Mouse (Mus musculus) layer of hippocampus, adult 2 months (tissue): ENCODE measurements at regions not wholly inside any gene's neighbourhood (a gene's known extent, or its start where the extent isn't known, plus 50 kb on each side); places are given as distances from the start of the nearest gene placed in this dataset.
A peak's percentile ranks its signal among the peaks of the same experiment; 100 is the strongest.

Experiments used
- DNase-seq, 2 experiments: peaks; one replicate each; pipeline ENCODE4 v3.0.0; 2022; ENCODE audit warnings: low spot score in 2 of 2
- H3K27ac ChIP-seq: fragments of 200-600 bp; 2 replicates; pipeline ENCODE4 v1.8.1; 2022
- H3K4me3 ChIP-seq: fragments of 200-600 bp; 2 replicates; pipeline ENCODE4 v1.8.1; 2022; ENCODE audit warnings: mild to moderate bottlenecking
- CTCF ChIP-seq: fragments of 200-600 bp; conservative IDR thresholded peaks from 2 replicates; pipeline ENCODE4 v1.8.1; 2022; ENCODE audit warnings: antibody characterized with exemption, mild to moderate bottlenecking, moderate library complexity

- no peak for TF ChIP-seq CTCF
- Histone ChIP-seq H3K27ac (no peak overlapping the region), H3K4me3 (no peak overlapping the region)
- DNase-seq = no peak
Measured at GRCm38 (mm10) chr10:55096223-55096622, 1010.5 kb upstream of the Msl3l2 start.

- no peak for TF ChIP-seq CTCF
- no peak for DNase-seq
Measured at GRCm38 (mm10) chr10:55097225-55097624, 1009.5 kb upstream of the Msl3l2 start.

GRCm38 (mm10) chr10:55098278-55098677 is 1008.4 kb upstream of the Msl3l2 start:
- DNase-seq = no peak
- TF ChIP-seq CTCF = no peak
- no peak overlapping the region for H3K27ac ChIP-seq

More at GRCm38 (mm10) chr10:55097225-55097624, 1009.5 kb upstream of the Msl3l2 start:
- Histone ChIP-seq H3K27ac (peak overlapping the region; percentile 46; the same call in 1 of the 2 replicates), H3K4me3 (no peak overlapping the region)

GRCm38 (mm10) chr10:55112217-55112616 is 994.5 kb upstream of the Msl3l2 start:
- Histone ChIP-seq H3K27ac (no peak overlapping the region; the same call in 1 of the 2 replicates), H3K4me3 (no peak overlapping the region)
- TF ChIP-seq CTCF = no peak
- DNase-seq = no peak

More at GRCm38 (mm10) chr10:55098278-55098677, 1008.4 kb upstream of the Msl3l2 start:
- H3K4me3 ChIP-seq = no peak overlapping the region

DNA sequence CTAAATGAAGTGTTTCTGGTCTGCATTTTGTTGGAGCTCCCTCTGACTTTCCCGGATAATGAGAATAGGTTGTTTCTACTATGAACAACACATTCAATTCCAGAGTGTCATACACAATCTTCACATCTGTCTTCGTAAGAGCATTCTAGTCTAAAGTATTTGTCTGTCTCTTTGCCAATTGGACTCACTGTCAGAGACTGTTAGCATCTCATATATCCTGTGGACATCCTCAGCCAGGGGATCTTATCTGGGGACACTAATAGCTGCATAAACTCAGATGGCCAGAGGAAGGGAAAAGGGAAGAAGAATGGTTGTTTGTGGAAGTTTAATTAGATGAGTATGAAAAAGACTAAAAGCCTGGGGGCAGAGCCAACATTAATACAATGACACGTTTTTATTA is 958.5 kb upstream of the Msl3l2 start:
- no peak for TF ChIP-seq CTCF

DNA sequence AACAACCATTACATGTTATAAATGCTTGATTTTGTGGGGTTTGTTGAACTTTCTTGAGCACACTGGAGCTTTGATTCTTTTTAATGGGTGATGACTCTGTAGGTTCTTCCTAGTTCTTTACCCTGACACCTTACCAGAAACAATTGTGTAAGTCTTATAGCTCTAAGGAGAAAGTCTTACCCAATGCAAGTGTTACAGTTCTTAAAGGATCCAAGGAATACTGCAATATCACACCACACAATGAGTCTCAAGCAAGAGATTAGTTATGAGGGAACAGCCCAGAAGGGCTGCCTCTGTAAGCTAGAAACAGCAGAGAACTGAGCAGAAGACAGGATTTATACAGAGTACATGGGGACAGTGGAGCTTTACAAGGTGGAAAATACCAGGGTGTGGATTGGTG is 914.5 kb upstream of the Msl3l2 start:
- no peak for TF ChIP-seq CTCF

More for the DNA sequence above, 958.5 kb upstream of the Msl3l2 start:
- H3K4me3 ChIP-seq = no peak overlapping the region
- H3K27ac ChIP-seq = no peak overlapping the region
- no peak for DNase-seq

DNA sequence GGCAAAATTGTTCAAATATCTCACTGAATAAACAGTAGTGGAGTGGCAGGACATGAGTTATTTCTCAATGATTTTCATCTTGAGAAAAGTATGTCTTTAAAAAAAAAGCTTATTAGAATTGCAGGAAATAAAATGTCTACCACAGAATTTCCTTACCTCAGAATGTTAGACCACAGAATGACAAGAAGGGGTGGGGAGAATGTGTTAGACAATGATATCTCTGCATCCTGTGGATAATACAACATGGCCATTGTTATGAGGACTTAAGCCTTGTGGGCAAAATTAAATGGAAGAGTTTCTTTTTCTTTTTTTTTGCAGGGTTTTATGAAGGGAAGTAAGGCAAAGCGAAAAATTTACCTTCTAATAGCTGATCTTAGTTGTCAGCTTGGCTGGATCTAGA is 912.6 kb upstream of the Msl3l2 start:
- Histone ChIP-seq H3K27ac (no peak overlapping the region), H3K4me3 (no peak overlapping the region)
- no peak for DNase-seq
- no peak for TF ChIP-seq CTCF

More for the DNA sequence above, 914.5 kb upstream of the Msl3l2 start:
- Histone ChIP-seq H3K27ac (no peak overlapping the region), H3K4me3 (no peak overlapping the region)
- no peak for DNase-seq

DNA sequence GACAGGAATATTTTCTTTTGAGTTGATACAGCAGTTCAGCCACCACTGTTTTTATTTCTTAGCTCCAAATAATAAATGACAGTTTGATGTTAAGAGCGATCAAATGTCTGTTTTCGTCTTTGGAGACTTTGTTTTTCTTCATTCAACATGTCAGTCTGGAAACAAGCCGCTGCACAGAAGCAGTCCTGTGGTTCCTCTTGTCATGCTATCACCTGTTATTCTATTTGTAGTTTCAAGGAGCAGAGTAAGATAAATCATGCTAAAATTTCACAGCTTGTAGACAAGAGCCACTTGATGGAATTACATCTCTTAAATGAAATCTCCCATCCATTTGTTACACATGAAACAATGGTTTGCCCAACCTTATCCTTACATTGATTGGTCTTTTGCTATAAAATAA is 911.5 kb upstream of the Msl3l2 start:
- H3K27ac ChIP-seq = no peak overlapping the region
- no peak for DNase-seq
- no peak overlapping the region for H3K4me3 ChIP-seq
- TF ChIP-seq CTCF = no peak

DNA sequence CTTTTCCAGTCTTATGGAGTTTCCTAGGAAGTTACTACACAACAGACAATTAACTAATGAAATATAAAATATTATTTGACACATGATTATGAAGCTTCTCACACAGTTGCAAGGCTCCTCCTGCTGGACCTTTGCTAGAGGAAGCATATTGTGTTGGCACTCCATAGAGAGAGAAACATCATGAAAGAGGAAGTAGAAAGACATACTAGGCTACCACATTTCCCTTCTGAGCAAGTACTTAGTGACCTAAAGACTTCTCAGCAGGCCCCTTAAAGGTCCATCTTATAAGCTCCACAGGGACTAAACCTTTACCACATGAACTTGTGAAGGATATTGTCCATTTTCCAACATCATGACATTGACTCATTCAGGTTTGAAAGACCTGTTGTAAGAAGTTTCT is 869.6 kb upstream of the Msl3l2 start:
- no peak for TF ChIP-seq CTCF
- no peak for DNase-seq
- no peak overlapping the region for H3K27ac ChIP-seq

DNA sequence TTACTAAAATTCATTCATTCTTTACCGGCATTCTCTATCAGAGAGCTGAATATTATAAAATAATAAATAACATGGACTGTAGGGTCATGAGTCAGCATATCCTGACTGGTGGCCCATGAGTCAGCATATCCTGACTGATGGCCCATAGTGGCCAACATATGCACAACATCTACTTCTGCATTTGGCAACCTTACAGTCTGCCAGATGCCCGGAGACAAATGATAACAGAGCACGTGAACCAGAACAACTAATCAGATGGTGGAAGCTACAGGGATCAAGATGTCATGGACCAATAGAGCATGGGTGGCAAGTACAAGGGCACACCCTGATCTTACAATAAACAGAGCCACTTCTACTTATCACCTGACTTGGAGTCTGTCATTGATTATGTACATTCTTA is 849.4 kb upstream of the Msl3l2 start:
- DNase-seq = no peak
- no peak overlapping the region for H3K4me3 ChIP-seq
- TF ChIP-seq CTCF = no peak
- H3K27ac ChIP-seq = no peak overlapping the region

More for the DNA sequence above, 869.6 kb upstream of the Msl3l2 start:
- no peak overlapping the region for H3K4me3 ChIP-seq

DNA sequence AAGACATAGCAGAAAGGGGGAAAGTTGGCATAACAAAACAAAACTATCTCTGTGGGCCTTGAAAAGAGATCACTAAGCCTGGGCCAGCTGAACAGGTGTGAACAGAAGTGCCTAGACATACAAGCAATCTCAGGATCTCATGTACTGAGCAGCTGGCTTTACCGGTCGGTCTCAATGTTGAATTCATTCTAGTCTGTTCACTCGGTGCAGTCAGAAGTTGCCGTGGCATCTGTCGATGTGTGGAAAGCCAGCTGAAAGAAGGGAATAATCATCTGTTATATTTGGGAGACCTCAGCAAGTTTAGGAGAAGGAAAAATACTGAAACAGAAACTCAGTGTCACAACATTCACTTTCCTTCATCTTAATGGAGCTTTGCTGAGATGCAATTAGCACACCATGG is 806.6 kb upstream of the Msl3l2 start:
- DNase-seq = peak; percentile 8 to 17
- no peak overlapping the region for H3K27ac ChIP-seq
- TF ChIP-seq CTCF = no peak
- H3K4me3 ChIP-seq = no peak overlapping the region

- no peak for DNase-seq
- H3K4me3 ChIP-seq = no peak overlapping the region
Measured at GRCm38 (mm10) chr10:55333836-55334235, 772.9 kb upstream of the Msl3l2 start.

DNA sequence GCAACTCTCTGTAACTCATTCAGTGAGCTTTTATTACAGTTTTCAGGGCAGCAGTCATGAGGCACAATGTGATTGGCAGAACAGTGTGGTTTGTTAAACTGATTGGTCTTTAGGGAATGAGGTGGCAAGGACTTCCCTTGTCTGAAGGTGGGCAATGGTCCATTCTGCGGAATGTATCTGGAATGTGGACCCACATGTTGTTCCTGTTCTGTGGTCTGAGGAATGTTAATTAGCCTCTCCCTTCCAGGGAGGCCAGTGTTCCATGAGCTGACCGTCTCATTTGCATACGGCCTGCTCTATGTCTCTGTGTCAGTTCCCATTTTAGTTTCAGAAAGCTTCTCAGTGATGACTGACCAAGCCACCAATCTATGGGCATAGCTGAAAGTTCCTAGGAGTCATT is 770.7 kb upstream of the Msl3l2 start:
- DNase-seq = no peak

More at GRCm38 (mm10) chr10:55333836-55334235, 772.9 kb upstream of the Msl3l2 start:
- H3K27ac ChIP-seq = no peak overlapping the region
- TF ChIP-seq CTCF = no peak

GRCm38 (mm10) chr10:55348071-55348470 is 758.6 kb upstream of the Msl3l2 start:
- no peak overlapping the region for H3K4me3 ChIP-seq
- no peak overlapping the region for H3K27ac ChIP-seq
- no peak for TF ChIP-seq CTCF
- DNase-seq = no peak

More for the DNA sequence above, 770.7 kb upstream of the Msl3l2 start:
- no peak overlapping the region for H3K4me3 ChIP-seq
- no peak overlapping the region for H3K27ac ChIP-seq
- TF ChIP-seq CTCF = no peak
